Mouse (Mus musculus): ENCODE data around the gene Ccl4.

GRCm38 (mm10) chr11:83671743-83672142, 9.4 kb downstream of the Ccl4 start:
- TF ChIP-seq POLR2A (IDR thresholded peaks at IDR 0.05; ENCODE audit: insufficient read depth, low read depth, low read length) (no peak), CTCF (IDR thresholded peaks at IDR 0.05; ENCODE audit: insufficient read depth, low read depth, low read length) (no peak)
